In the genomic region with DNA sequence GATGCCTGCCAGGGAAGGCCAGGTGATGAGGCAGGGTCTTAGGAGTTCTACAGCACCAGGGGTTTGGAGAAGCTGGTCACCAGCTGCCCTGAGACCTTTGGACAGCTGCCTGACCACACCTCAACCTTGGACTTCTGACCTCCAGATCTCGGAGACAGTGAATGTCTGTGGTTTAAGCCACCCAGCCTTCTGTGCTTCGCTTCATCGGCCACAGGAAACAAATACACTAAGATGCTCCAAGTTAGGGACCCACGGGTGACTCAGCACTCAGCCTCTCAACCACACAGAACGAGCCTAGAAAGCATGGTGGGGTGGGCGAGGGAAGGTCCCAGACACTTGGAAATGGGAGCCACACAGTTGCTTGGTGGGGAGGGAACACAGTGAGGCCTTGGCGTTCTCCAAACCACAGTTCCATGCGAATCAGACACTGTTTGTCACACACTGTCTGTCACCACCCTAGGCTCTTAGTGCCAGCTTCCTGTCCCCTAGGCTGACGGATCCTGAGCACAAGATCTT, we compare ENCODE assay signal across 10 mouse cellular contexts.
DNase-seq lines count a peak whose midpoint lies in the region; ATAC-seq and TF ChIP-seq lines count a peak whose summit lies in the region.
"Had no signal": no experiment of that assay in that cellular context is flagged by ENCODE, and none has a peak within 500 bp of the region (broad histone marks: within the 10 kb centered on the region; RNA-seq: fewer than 3 reads in every experiment).

No protein-coding gene starts in this region.

- no peak for DNase-seq in heart, adult 18-20 months
- DNase-seq in left cerebral cortex, postnatal 14 days (ENCODE audit: low spot score in 2 of 2) = no peak
- no peak for DNase-seq in spleen, adult 12 weeks (ENCODE audit: low spot score)
- no peak for DNase-seq in cerebellum, adult 18-20 months
- DNase-seq: cerebellum, adult 2 months; liver, embryonic 13.5 days had no signal

- WGBS in heart, embryonic 14.5 days = 70% methylated on average over 9 of the region's 9 CpGs
- 88% methylated on average over 9 of the region's 9 CpGs for WGBS in forebrain, embryonic 13.5 days

- no peaks in the 10 kb centered on the region for H3K36me3 ChIP-seq in heart, embryonic 14.5 days (ENCODE audit: control insufficient read depth, insufficient read depth, low read length)
- H3K36me3 ChIP-seq in C2C12 (ENCODE audit: control insufficient read depth, insufficient read depth) = no peaks in the 10 kb centered on the region
- no peaks in the 10 kb centered on the region for H3K36me3 ChIP-seq in forebrain, embryonic 13.5 days (ENCODE audit: poor library complexity, severe bottlenecking)
- no peaks in the 10 kb centered on the region for H3K36me3 ChIP-seq in megakaryocyte, embryonic 14.5 days (replicated peaks; ENCODE audit: low read length)
- H3K36me3 ChIP-seq: liver, embryonic 13.5 days had no signal

- 0 out of 2 replicates have a peak overlapping the region, but pooled peaks have one; percentile 0 for H3K9ac ChIP-seq in heart, embryonic 14.5 days (ENCODE audit: low read length)
- no peak overlapping the region for H3K9ac ChIP-seq in forebrain, embryonic 13.5 days
- H3K9ac ChIP-seq: liver, embryonic 13.5 days had no signal

- no peaks in the 10 kb centered on the region for H3K27me3 ChIP-seq in heart, embryonic 14.5 days (ENCODE audit: control insufficient read depth, insufficient read depth, low read length)
- H3K27me3 ChIP-seq in C2C12 (ENCODE audit: control insufficient read depth, insufficient read depth, insufficient read length) = no peaks in the 10 kb centered on the region
- no peaks in the 10 kb centered on the region for H3K27me3 ChIP-seq in forebrain, embryonic 13.5 days
- H3K27me3 ChIP-seq in megakaryocyte, embryonic 14.5 days (replicated peaks) = peaks cover 83% of the 10 kb centered on the region
- H3K27me3 ChIP-seq: liver, embryonic 13.5 days had no signal

- intact Hi-C loops in left cerebral cortex, postnatal 14 days (cut with DNase I) = no loop called here

- no peak overlapping the region for H3K4me2 ChIP-seq in heart, embryonic 14.5 days (ENCODE audit: low read length)
- H3K4me2 ChIP-seq in forebrain, embryonic 13.5 days = no peak overlapping the region
- H3K4me2 ChIP-seq: liver, embryonic 13.5 days had no signal

- no peak for TF ChIP-seq CTCF in C2C12 (IDR thresholded peaks at IDR 0.05; ENCODE audit: control insufficient read depth, insufficient read depth, insufficient read length)

- no peaks in the 10 kb centered on the region for H3K79me2 ChIP-seq in C2C12 (ENCODE audit: control insufficient read depth, insufficient read depth)

- no peaks in the 10 kb centered on the region for H3K9me3 ChIP-seq in heart, embryonic 14.5 days (ENCODE audit: control insufficient read depth, low read length)
- H3K9me3 ChIP-seq in forebrain, embryonic 13.5 days (replicated peaks) = no peaks in the 10 kb centered on the region
- H3K9me3 ChIP-seq in megakaryocyte, embryonic 14.5 days = peaks cover 23% of the 10 kb centered on the region
- H3K9me3 ChIP-seq: liver, embryonic 13.5 days had no signal

- no peak overlapping the region for H3ac ChIP-seq in C2C12 (ENCODE audit: control insufficient read depth, insufficient read length, low read depth)

- H3K4me3 ChIP-seq in heart, embryonic 14.5 days (ENCODE audit: control insufficient read depth in 1 of 2, insufficient read depth in 1 of 2, low read depth in 1 of 2, low read length in 2 of 2) = no peak overlapping the region
- no peak overlapping the region for H3K4me3 ChIP-seq in C2C12 (ENCODE audit: insufficient read depth, poor library complexity, severe bottlenecking)
- no peak overlapping the region for H3K4me3 ChIP-seq in forebrain, embryonic 13.5 days
- H3K4me3 ChIP-seq in megakaryocyte, embryonic 14.5 days (replicated peaks) = peak overlapping the region; percentile 60
- H3K4me3 ChIP-seq: liver, embryonic 13.5 days had no signal

- no peaks in the 10 kb centered on the region for H3K79me3 ChIP-seq in C2C12 (ENCODE audit: low read depth)

- no peak for ATAC-seq in heart, embryonic 14.5 days (ENCODE audit: insufficient number of reproducible peaks, insufficient read depth, low FRiP score, low read depth)
- ATAC-seq in forebrain, embryonic 13.5 days = no peak

- peaks cover 22% of the 10 kb centered on the region in 2 experiments for H3K4me1 ChIP-seq in heart, embryonic 14.5 days (ENCODE audit: control insufficient read depth in 2 of 2, insufficient read depth in 2 of 2, low read length in 2 of 2)
- H3K4me1 ChIP-seq in forebrain, embryonic 13.5 days = peaks cover 35% of the 10 kb centered on the region
- peaks cover 41% of the 10 kb centered on the region for H3K4me1 ChIP-seq in megakaryocyte, embryonic 14.5 days

- H3K27ac ChIP-seq in heart, embryonic 14.5 days (replicated peaks in 1 of 2; ENCODE audit: control insufficient read depth in 1 of 2, insufficient read depth in 1 of 2, low read depth in 2 of 2, low read length in 2 of 2) = no peak overlapping the region
- peak overlapping the region; percentile 77 for H3K27ac ChIP-seq in forebrain, embryonic 13.5 days
- H3K27ac ChIP-seq: liver, embryonic 13.5 days had no signal

TF ChIP-seq in C2C12, 6 proteins besides CTCF, POLR2A, EP300 and RAD21:
- TF ChIP-seq MYOG (IDR thresholded peaks at IDR 0.05; ENCODE audit: control insufficient read depth, extremely low read depth, insufficient read length) (no peak), MAX (IDR thresholded peaks at IDR 0.05) (no peak), FOSL1 (IDR thresholded peaks at IDR 0.05; ENCODE audit: insufficient read depth, low read length, poor library complexity, severe bottlenecking) (no peak), MYOD1 (IDR thresholded peaks at IDR 0.05; ENCODE audit: control insufficient read depth, insufficient read length, low read depth) (peak; percentile 85), CEBPB (IDR thresholded peaks at IDR 0.05; ENCODE audit: low read depth) (no peak)
